Comparison of ENCODE assay signal across 27 mouse cellular contexts in the genomic region with DNA sequence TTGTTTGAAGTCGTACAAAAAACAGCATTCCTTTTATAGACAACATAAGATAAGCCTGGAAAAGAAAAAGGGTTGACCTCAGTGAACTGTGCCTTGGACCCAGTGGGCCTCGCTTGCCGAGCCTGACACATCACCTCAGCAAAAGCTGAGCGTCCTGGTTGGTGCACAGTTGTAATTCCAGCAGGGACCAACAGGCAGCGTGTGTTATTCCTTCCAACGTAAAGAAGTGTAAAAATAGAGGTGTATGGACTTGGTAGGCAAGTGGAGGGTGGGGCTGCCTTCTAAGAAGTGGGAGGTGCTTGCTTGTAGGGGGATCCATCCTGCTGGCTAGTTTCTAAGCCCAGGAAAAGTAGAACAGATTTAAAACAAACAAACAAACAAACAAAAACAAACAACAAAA. TPM values are rescaled to one million over a fixed set of nuclear protein-coding genes. Genes with fewer than 3 reads are reported as not detected.
DNase-seq lines count a peak whose midpoint lies in the region; TF ChIP-seq lines count a peak whose summit lies in the region.
"Had no signal": no experiment of that assay in that cellular context is flagged by ENCODE, and none has a peak within 500 bp of the region (broad histone marks: within the 10 kb centered on the region; RNA-seq: fewer than 3 reads in every experiment).

No protein-coding gene starts in this region.

- DNase-seq in gastrocnemius, adult 2 months, result no peak
- DNase-seq in gastrocnemius, postnatal 4 days (ENCODE audit: low spot score in 2 of 2), result no peak
- DNase-seq in layer of hippocampus, adult 2 months (ENCODE audit: low spot score in 2 of 2), result no peak
- DNase-seq in layer of hippocampus, adult 9-10 months (ENCODE audit: low spot score), result no peak
- DNase-seq in retina, postnatal 1 day, result peak; percentile 20
- no peak for DNase-seq in retina, embryonic 14.5 days (ENCODE audit: low spot score)
- peak; percentile 41 for DNase-seq in testis, postnatal 10 days (ENCODE audit: low spot score)
- DNase-seq in spleen, postnatal 36 days (ENCODE audit: low spot score in 2 of 2), result no peak
- DNase-seq: adrenal gland, adult 2 months; cerebellum, adult 2 months; gastrocnemius, postnatal 25 days; kidney, adult 8-10 months; kidney, postnatal 10 days; liver, embryonic 13.5 days; lung, adult 2 months; lung, postnatal 14 days; right cerebral cortex, postnatal 14 days had no signal

- H3K27ac ChIP-seq in gastrocnemius, adult 2 months, result no peak overlapping the region
- no peak overlapping the region for H3K27ac ChIP-seq in layer of hippocampus, adult 2 months
- H3K27ac ChIP-seq: embryonic facial prominence, embryonic 10.5 days; forebrain, embryonic 12.5 days; hindbrain, embryonic 14.5 days; left cerebral cortex, adult 2 months; liver, embryonic 13.5 days; midbrain, embryonic 10.5 days; midbrain, embryonic 15.5 days; neural tube, embryonic 12.5 days had no signal

- intact Hi-C loops in gastrocnemius, adult 2 months (cut with DNase I), result no loop called here

- no peak overlapping the region for H3K4me3 ChIP-seq in gastrocnemius, adult 2 months
- H3K4me3 ChIP-seq in layer of hippocampus, adult 2 months, result no peak overlapping the region
- H3K4me3 ChIP-seq: forebrain, embryonic 12.5 days; left cerebral cortex, adult 2 months; midbrain, embryonic 15.5 days; myocyte; neural tube, embryonic 12.5 days had no signal

- TF ChIP-seq CTCF in gastrocnemius, adult 2 months (IDR thresholded peaks at IDR 0.05), result 0 out of 2 replicates have a peak, but pooled peaks have one; percentile 4
- TF ChIP-seq CTCF in layer of hippocampus, adult 2 months (conservative IDR thresholded peaks at IDR 0.05), result peak; percentile 20; the same call in 1 of the 2 replicates

RNA-seq across cellular contexts. Expression of gene Tekt2, which starts 0.5 kb away (rescaled TPM):
- under 1 TPM in 1 of 2 experiments, not detected in 1; 0.64 TPM for total RNA-seq in gastrocnemius, adult 2 months (2021)
- 1 to 10 TPM; 1.2 to 1.6 TPM for total RNA-seq in gastrocnemius, postnatal 4 days (2021)
- 1 to 10 TPM; 1.3 to 1.6 TPM for total RNA-seq in layer of hippocampus, adult 2 months (2021)
- total RNA-seq: hematopoietic stem cell, adult 5-6 weeks; megakaryocyte progenitor cell, adult 5-6 weeks had no signal

RNA-seq across cellular contexts. Expression of gene Adprhl2, which starts 4.5 kb away (rescaled TPM):
- total RNA-seq in gastrocnemius, adult 2 months (2021), result 1 to 10 TPM; 9.3 to 9.5 TPM
- 10 to 100 TPM; 20.8 to 21.2 TPM for total RNA-seq in gastrocnemius, postnatal 4 days (2021)
- 10 to 100 TPM; 32.2 to 33.0 TPM for total RNA-seq in layer of hippocampus, adult 2 months (2021)

RNA-seq across cellular contexts. Expression of gene Col8a2, which starts 39.4 kb away (rescaled TPM):
- 1 to 10 TPM in 1 of 2 experiments, under 1 TPM in 1; 0.74 to 6.0 TPM for total RNA-seq in gastrocnemius, adult 2 months (2021)
- total RNA-seq in gastrocnemius, postnatal 4 days (2021), result 10 to 100 TPM in 1 of 2 experiments, 1 to 10 TPM in 1; 7.0 to 10.1 TPM
- total RNA-seq in layer of hippocampus, adult 2 months (2021), result 1 to 10 TPM; 1.2 to 1.5 TPM
- total RNA-seq: hematopoietic stem cell, adult 5-6 weeks; megakaryocyte progenitor cell, adult 5-6 weeks had no signal

Comparison
In these comparisons a context has a peak if more than half of its experiments do, and no peak if none do; other contexts are left out.
1. DNase-seq: peak in retina, postnatal 1 day (single experiment) and testis, postnatal 10 days (single experiment); none in gastrocnemius, adult 2 months (single experiment), gastrocnemius, postnatal 4 days (0 of 2), layer of hippocampus, adult 2 months (0 of 2), layer of hippocampus, adult 9-10 months (single experiment), retina, embryonic 14.5 days (single experiment) and spleen, postnatal 36 days (0 of 2).